Mouse (Mus musculus): Measurements from ENCODE around the gene Tmem86a. TPM values are rescaled to one million over a fixed set of nuclear protein-coding genes. Genes with fewer than 3 reads are reported as not detected.
"Not testable (repeated sequence)": the region's sequence is repeated elsewhere in the genome, so short reads cannot be mapped to it uniquely, and the experiment has no call there.

Gene Tmem86a
- polyA plus RNA-seq, 1 experiment = 26.3 TPM

DNA sequence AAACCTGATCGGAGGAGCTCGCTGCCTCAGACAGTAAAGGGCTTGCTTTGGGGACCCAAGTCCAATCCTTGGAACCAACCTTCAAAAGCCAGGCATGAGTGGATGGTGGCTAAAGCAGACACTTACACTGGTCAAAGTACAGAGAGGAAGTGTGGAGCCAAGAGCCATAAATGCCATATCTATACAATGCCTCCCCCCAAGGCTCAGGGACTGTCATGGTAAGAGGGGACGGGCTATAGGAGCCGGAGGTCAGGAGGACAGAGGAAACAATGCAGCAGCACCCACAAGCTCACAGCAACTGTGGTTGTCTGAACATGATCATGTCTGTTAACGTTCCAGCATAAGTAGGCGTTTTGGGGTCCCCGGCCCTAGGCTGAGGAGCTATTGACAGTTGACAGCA, 25.9 kb upstream of the Tmem86a start:
- H3K36me3 ChIP-seq (replicated peaks; ENCODE audit: low read length) = no peaks in the 10 kb centered on the region
- TF ChIP-seq GATA1 (IDR thresholded peaks at IDR 0.05; ENCODE audit: borderline replicate concordance, low read length) (no peak), FLI1 (IDR thresholded peaks at IDR 0.05; ENCODE audit: low read length) (no peak)
- peaks cover 20% of the 10 kb centered on the region for H3K27me3 ChIP-seq (replicated peaks)
- no peaks in the 10 kb centered on the region for H3K9me3 ChIP-seq
- peaks cover 26% of the 10 kb centered on the region for H3K4me1 ChIP-seq
- no peak overlapping the region for H3K4me3 ChIP-seq (replicated peaks)

DNA sequence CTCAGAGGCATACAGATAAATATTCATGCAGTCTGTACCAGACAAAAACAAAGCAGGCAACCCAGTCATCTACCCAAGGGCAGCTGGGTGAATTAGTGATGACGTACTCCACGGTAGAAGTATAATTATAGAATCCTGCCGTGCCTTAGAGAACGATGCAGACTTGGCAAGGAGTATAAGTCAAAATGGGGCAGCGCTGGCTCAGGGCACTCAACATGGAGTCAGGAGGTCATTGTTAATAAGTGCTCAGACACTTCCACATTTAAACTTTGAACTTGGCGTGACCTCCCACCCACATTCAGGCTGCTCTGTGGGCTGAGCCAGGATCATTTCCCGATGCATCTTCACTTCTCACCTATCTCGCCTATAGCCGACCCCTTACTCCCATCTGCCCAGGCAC, 25.0 kb upstream of the Tmem86a start:
- Histone ChIP-seq H3K9me3 (no peaks in the 10 kb centered on the region), H3K27me3 (replicated peaks) (peaks cover 14% of the 10 kb centered on the region), H3K4me3 (replicated peaks) (no peak overlapping the region), H3K36me3 (replicated peaks; ENCODE audit: low read length) (no peaks in the 10 kb centered on the region), H3K4me1 (peaks cover 27% of the 10 kb centered on the region)
- TF ChIP-seq GATA1 (IDR thresholded peaks at IDR 0.05; ENCODE audit: borderline replicate concordance, low read length) (no peak), FLI1 (IDR thresholded peaks at IDR 0.05; ENCODE audit: low read length) (no peak)

DNA sequence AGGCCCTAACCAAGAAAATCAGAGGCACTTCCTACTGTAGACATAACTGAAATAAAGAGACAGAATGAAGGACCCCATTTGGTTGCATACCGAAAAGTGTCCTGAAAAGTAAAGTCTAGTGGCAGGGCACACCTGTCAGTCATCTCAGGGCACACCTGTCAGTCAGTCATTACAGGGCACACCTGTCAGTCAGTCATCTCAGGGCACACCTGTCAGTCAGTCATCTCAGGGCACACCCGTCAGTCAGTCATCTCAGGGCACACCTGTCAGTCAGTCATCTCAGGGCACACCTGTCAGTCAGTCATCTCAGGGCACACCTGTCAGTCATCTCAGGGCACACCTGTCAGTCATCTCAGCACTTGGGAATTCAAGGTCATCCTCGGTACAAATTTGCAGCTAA, 23.5 kb upstream of the Tmem86a start:
- not testable (repeated sequence) for H3K4me3 ChIP-seq (replicated peaks)
- peaks cover 36% of the 10 kb centered on the region for H3K4me1 ChIP-seq

DNA sequence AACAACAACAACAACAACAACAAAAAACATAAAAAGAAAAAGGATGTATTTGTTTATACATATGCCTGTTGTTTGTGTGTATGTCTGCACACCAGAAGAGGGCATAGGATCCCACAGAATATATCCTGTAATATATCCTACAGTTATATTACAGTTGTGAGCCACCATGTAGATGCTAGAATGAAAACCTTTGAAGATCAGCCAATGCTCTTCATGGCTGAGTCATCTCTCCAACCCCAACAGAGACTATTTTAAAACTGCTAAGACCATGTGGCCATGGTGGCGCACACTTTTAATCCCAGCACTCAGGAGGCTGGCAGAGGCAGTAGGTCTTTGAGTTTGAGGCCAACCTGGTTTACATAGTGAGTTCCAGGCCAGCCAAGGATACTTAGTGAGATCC, 22.9 kb upstream of the Tmem86a start:
- Histone ChIP-seq H3K4me3 (replicated peaks) (no peak overlapping the region), H3K4me1 (peaks cover 30% of the 10 kb centered on the region), H3K27me3 (replicated peaks) (peaks cover 4% of the 10 kb centered on the region), H3K9me3 (no peaks in the 10 kb centered on the region), H3K36me3 (replicated peaks; ENCODE audit: low read length) (no peaks in the 10 kb centered on the region)
- TF ChIP-seq FLI1 (IDR thresholded peaks at IDR 0.05; ENCODE audit: low read length) (no peak), GATA1 (IDR thresholded peaks at IDR 0.05; ENCODE audit: borderline replicate concordance, low read length) (no peak)

More for the DNA sequence above, 23.5 kb upstream of the Tmem86a start:
- H3K9me3 ChIP-seq; H3K36me3 ChIP-seq (replicated peaks; ENCODE audit: low read length); H3K27me3 ChIP-seq (replicated peaks): not testable (repeated sequence)

DNA sequence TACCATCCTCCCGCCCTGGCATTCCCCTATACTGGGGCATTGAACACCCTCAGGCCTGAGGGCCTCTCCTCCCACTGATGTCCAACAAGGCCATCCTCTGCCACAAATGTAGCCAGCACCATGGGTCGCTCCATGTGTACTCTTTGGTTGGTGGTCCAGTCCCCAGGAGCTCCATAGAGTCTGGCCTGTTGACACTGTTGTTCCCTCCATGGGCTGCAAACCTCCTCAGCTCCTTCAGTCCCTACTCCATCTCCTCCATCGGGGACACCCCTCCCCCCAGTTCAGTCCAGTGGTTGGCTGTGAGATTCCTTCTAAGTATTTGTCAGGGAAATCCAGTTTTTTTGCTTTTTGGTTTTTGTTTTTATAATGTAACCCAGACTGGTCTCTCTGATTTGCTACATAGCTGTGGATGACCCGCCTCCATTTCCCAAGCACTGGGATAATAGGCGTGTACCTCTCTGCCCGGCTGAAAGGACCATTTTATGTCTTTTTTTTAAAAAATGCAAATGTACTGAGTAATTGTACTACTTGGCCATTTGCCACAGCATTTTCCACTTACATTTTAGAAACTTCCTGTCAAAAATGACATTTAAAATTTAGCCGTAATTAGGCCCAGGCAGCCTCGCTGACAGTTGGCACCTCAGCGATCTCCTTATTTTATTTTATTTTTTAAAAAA, 19.7 kb upstream of the Tmem86a start:
- Histone ChIP-seq H3K4me1 (peaks cover 24% of the 10 kb centered on the region), H3K4me3 (replicated peaks) (no peak overlapping the region), H3K27me3 (replicated peaks) (peaks cover under 1% of the 10 kb centered on the region), H3K9me3 (no peaks in the 10 kb centered on the region), H3K36me3 (replicated peaks; ENCODE audit: low read length) (no peaks in the 10 kb centered on the region)
- TF ChIP-seq FLI1 (IDR thresholded peaks at IDR 0.05; ENCODE audit: low read length) (no peak), GATA1 (IDR thresholded peaks at IDR 0.05; ENCODE audit: borderline replicate concordance, low read length) (no peak)

DNA sequence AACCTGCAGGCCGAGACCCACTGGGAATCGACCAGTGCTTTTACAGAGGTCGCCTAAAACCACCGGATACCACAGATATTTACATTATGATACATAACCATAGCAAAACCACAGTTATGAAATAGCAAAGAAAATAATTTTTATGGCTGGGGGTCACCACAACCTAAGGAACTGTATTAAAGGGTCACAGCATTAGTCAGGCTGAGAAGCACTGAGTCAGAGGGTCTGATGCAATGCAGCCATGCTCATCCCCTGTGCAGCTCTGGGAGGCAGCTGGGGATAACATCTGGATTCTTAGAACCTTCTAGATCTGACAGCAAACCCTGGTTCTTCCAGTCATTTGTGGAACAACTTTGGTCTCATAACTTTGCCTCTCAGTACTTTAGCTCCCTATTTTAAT, 19.0 kb upstream of the Tmem86a start:
- H3K36me3 ChIP-seq (replicated peaks; ENCODE audit: low read length) = no peaks in the 10 kb centered on the region
- TF ChIP-seq GATA1 (IDR thresholded peaks at IDR 0.05; ENCODE audit: borderline replicate concordance, low read length) (no peak), FLI1 (IDR thresholded peaks at IDR 0.05; ENCODE audit: low read length) (no peak)
- no peaks in the 10 kb centered on the region for H3K27me3 ChIP-seq (replicated peaks)
- H3K9me3 ChIP-seq = no peaks in the 10 kb centered on the region
- H3K4me3 ChIP-seq (replicated peaks) = no peak overlapping the region
- peaks cover 24% of the 10 kb centered on the region for H3K4me1 ChIP-seq

DNA sequence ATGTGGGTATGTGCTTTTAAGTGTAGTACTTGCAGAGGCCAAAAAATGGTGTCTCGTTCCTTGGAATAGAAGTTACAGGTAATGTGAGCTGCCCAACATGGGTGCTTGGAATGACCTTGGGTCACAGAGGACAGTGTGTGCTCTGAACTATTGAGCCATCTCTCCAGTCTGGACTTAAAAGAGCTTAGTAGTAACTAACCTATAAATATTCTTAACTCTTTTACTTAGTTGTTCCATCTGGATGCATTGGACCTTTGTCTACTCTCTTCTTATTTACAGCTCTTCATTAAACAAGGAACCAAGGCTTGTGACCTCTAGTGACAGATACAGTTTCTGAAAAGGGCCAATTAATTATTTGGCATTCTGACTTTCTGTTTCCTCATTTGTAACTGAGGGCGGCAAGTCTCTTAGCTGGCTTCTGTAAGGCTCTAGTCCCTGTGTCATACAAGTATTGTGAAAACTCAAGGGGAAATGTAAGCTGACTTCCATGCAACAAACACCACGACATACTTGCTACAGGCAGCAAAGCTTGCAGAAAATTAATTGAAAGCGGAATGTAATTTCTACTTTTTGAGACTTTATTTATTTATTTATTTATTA, 15.5 kb upstream of the Tmem86a start:
- TF ChIP-seq FLI1 (IDR thresholded peaks at IDR 0.05; ENCODE audit: low read length) = no peak
- TF ChIP-seq GATA1 (IDR thresholded peaks at IDR 0.05; ENCODE audit: borderline replicate concordance, low read length) = no peak
- Histone ChIP-seq H3K4me3 (replicated peaks) (no peak overlapping the region), H3K4me1 (peaks cover 12% of the 10 kb centered on the region; the same call in 1 of the 2 replicates), H3K9me3 (no peaks in the 10 kb centered on the region), H3K36me3 (replicated peaks; ENCODE audit: low read length) (no peaks in the 10 kb centered on the region), H3K27me3 (replicated peaks) (peaks cover 4% of the 10 kb centered on the region)

DNA sequence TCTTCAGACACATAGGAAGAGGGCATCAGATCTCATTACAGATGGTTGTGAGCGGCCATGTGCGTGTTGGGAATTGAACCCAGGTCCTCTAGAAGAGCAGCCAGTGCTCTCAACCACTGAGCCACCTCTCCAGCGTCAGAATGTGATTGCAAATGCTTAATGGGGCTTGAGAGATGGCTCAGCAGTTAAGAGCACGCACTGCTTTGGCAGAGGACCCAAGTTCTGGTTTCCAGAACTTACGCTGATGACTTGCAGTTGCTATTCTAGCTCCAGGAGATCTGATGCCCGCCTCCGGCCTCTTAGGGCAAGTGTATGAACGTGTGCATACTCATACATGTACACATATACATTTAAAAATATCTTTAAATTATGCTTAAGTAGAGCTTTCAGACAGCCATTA, 15.0 kb upstream of the Tmem86a start:
- no peaks in the 10 kb centered on the region for H3K36me3 ChIP-seq (replicated peaks; ENCODE audit: low read length)
- H3K4me1 ChIP-seq = peaks cover 11% of the 10 kb centered on the region; the same call in 1 of the 2 replicates
- peaks cover 4% of the 10 kb centered on the region for H3K27me3 ChIP-seq (replicated peaks)
- TF ChIP-seq FLI1 (IDR thresholded peaks at IDR 0.05; ENCODE audit: low read length) = no peak
- TF ChIP-seq GATA1 (IDR thresholded peaks at IDR 0.05; ENCODE audit: borderline replicate concordance, low read length) = no peak
- H3K4me3 ChIP-seq (replicated peaks) = no peak overlapping the region
- no peaks in the 10 kb centered on the region for H3K9me3 ChIP-seq

DNA sequence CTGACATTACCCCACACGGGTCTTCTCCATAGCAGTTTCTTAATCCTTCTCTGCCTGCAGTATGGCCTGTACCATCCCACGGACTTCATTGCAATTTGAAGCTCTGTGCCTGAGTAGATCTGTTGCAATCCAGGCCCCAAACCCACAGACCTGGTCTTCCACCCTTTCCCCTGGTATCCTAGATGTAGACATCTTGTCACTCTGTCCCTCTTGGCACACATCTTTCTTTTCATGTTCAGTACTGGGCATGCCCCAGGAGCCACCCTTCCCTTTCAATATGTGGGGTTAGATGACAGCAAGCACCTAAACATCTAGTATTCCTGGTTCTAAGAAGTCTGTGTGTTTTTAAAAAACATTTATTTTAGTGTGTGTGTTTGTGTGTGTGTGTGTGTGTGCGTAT, 8.7 kb upstream of the Tmem86a start:
- TF ChIP-seq FLI1 (IDR thresholded peaks at IDR 0.05; ENCODE audit: low read length) = no peak
- no peak for TF ChIP-seq GATA1 (IDR thresholded peaks at IDR 0.05; ENCODE audit: borderline replicate concordance, low read length)
- Histone ChIP-seq H3K4me3 (replicated peaks) (no peak overlapping the region), H3K9me3 (no peaks in the 10 kb centered on the region), H3K27me3 (replicated peaks) (peaks cover 31% of the 10 kb centered on the region), H3K36me3 (replicated peaks; ENCODE audit: low read length) (no peaks in the 10 kb centered on the region), H3K4me1 (0 out of 2 replicates have a peak, but pooled peaks cover 4% of the 10 kb centered on the region)

DNA sequence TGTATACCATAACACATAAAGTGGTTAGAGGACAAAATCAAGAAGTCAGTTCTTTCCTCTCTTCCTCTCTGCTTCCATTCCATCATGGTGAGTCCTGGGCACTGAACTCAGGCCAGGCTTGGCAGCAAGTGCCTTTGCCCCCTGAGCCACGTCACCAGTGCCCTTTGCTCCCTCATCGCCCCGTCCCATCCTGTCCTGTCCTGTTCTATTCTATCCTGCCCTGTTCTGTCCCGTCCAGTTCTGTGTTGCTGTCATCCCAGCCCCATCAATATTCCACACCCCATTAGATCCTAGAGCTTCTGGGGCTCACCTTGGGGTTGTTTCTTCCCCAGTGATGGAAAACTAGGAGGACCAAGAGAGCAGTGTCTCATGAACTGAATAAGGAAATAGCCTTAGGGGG, 8.3 kb upstream of the Tmem86a start:
- Histone ChIP-seq H3K36me3 (replicated peaks; ENCODE audit: low read length) (no peaks in the 10 kb centered on the region), H3K27me3 (replicated peaks) (peaks cover 31% of the 10 kb centered on the region), H3K4me3 (replicated peaks) (no peak overlapping the region), H3K9me3 (no peaks in the 10 kb centered on the region), H3K4me1 (0 out of 2 replicates have a peak, but pooled peaks cover 4% of the 10 kb centered on the region)
- TF ChIP-seq FLI1 (IDR thresholded peaks at IDR 0.05; ENCODE audit: low read length) = no peak
- no peak for TF ChIP-seq GATA1 (IDR thresholded peaks at IDR 0.05; ENCODE audit: borderline replicate concordance, low read length)
